Mouse (Mus musculus) heart, embryonic 13.5 days (tissue): ENCODE measurements around the gene Abca12. TPM values are rescaled to one million over a fixed set of nuclear protein-coding genes. Genes with fewer than 3 reads are reported as not detected.

Source experiments
- ATAC-seq: fragments of 200-750 bp; cut with Nextera tagmentation; 2 replicates; pipeline ENCODE4 v1.8.0; 2017; ENCODE audit warnings: moderate TSS enrichment; ENCODE audit not compliant: insufficient number of reproducible peaks, low FRiP score, low TSS enrichment; ENCODE audit errors: extremely low read depth
- H3K27ac ChIP-seq: fragments of 300-500 bp; sonication (generic); replicated peaks from 2 replicates; pipeline ENCODE4 v1.5.1; 2015; ENCODE audit warnings: moderate library complexity, mild to moderate bottlenecking, inconsistent platforms
- H3K27me3 ChIP-seq: fragments of 300-500 bp; sonication (generic); replicated peaks from 2 replicates; pipeline ENCODE4 v1.6.1; 2015; ENCODE audit warnings: mild to moderate bottlenecking, inconsistent platforms
- H3K36me3 ChIP-seq: fragments of 300-500 bp; sonication (generic); 2 replicates; pipeline ENCODE4 v1.6.1; 2015; ENCODE audit warnings: mild to moderate bottlenecking, inconsistent platforms
- H3K4me1 ChIP-seq: fragments of 300-500 bp; sonication (generic); 2 replicates; pipeline ENCODE4 v1.6.1; 2015; ENCODE audit warnings: inconsistent platforms
- H3K4me2 ChIP-seq: fragments of 300-500 bp; sonication (generic); 2 replicates; pipeline ENCODE4 v1.6.1; 2015; ENCODE audit warnings: inconsistent platforms, mild to moderate bottlenecking, moderate library complexity
- H3K4me3 ChIP-seq: fragments of 300-500 bp; sonication (generic); 2 replicates; pipeline ENCODE4 v1.5.1; 2015; ENCODE audit warnings: moderate library complexity, mild to moderate bottlenecking, inconsistent platforms
- H3K9ac ChIP-seq: fragments of 300-500 bp; sonication (generic); 2 replicates; pipeline ENCODE4 v1.6.1; 2015; ENCODE audit warnings: inconsistent platforms, mild to moderate bottlenecking, moderate library complexity
- H3K9me3 ChIP-seq: fragments of 300-500 bp; sonication (generic); 2 replicates; pipeline ENCODE4 v1.6.1; 2016; ENCODE audit warnings: inconsistent platforms
- WGBS: fragments of 180-500 bp; shearing (Covaris S2); methylation state at CpG from one replicate; pipeline ENCODE4 v1.1.7; 2015; ENCODE audit warnings: mixed read lengths; 5-methylcytosine and 5-hydroxymethylcytosine counted together
- polyA plus RNA-seq: library from polyadenylated mRNA; unstranded; fragments of >200 nt; fragmentation: Nextera tagmentation; extraction: Ambion mirVana; gene quantifications from 2 replicates; pipeline ENCODE4 v1.2.1, GENCODE M21; 2015

Abca12 gene
- 0.05 and 0.08 TPM in 2 replicates for polyA plus RNA-seq

DNA sequence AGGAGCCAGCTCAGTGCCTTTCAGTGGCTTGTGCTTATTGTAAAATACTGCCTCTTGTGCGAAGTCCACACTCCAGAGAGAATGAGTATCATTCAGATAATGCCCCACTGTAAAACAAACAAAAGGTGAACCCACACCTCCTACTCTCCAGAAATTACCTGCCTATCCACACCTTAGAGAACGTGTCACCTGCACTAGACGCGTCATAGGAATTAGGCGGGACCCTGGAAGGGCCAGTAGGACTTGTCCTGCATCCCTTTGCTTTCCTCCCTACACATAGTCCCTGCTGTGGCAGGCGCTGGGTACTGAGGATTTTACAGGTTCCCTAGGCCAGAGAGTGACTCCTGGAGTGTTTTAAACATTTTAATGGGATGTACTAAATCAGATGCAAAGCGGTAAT, at the start of gene Abca12:
TSS of gene Abca12 (minus strand) at position 101 of the 400 bp plus-strand sequence.
- Histone ChIP-seq H3K9ac (no peak within 1 kb of the TSS), H3K27me3 (no peaks in the 10 kb centered on the region), H3K4me3 (no peak within 1 kb of the TSS), H3K27ac (no peak within 1 kb of the TSS), H3K4me1 (no peaks in the 10 kb centered on the region), H3K4me2 (no peak within 1 kb of the TSS), H3K36me3 (no peaks in the 10 kb centered on the region), H3K9me3 (no peaks in the 10 kb centered on the region)
- WGBS: 82% methylated on average over 7 of the region's 7 CpGs
- no peak for ATAC-seq

DNA sequence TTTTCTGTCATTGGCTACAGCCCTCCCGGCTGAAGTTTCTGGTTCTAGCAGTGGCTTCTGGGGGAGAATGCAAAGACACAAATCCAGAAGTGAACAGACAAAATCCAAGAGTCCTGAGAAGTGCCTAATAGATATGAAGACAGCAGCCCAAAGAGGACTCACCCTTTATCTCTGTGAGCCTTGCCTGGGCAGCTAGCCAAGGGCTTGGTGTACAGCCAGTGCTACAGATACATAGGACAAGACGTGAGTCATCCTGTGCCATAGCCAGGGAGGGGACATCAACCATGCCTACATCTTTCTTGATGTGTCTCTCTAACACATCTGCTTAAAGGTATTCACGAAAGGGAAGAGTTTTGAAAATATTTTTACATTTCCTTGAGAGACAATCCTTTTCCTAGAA, 43.3 kb upstream of the Abca12 start:
- no peaks in the 10 kb centered on the region for H3K27me3 ChIP-seq
- ATAC-seq: no peak
- H3K27ac ChIP-seq: no peak overlapping the region
- no peaks in the 10 kb centered on the region for H3K9me3 ChIP-seq
- no peaks in the 10 kb centered on the region for H3K36me3 ChIP-seq
- no peak overlapping the region for H3K9ac ChIP-seq
- no peak overlapping the region for H3K4me3 ChIP-seq
- H3K4me2 ChIP-seq: no peak overlapping the region
- WGBS: 40% methylated on average over 3 of the region's 3 CpGs
- peaks cover 13% of the 10 kb centered on the region for H3K4me1 ChIP-seq

DNA sequence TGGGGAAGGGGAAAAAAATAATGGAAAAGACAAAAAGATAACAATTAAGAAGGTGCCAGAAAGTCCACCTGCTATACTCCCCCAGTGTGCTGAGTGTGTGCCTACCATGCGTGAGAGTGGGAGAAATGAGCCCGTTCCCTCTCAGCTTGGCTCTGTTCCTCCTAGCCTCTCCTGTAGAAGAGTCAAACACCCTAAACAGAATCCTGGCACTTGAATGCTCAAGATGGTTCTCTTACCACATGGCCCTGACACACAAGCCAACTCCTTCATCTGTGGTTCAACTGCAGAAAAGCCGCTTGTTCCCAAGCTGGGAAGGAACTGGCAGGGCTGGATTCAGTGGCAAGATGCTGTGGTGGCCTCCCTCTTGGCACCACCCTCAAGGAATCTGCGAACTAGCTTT, 32.7 kb upstream of the Abca12 start:
- Histone ChIP-seq H3K4me1 (no peaks in the 10 kb centered on the region), H3K27ac (no peak overlapping the region), H3K36me3 (no peaks in the 10 kb centered on the region), H3K4me3 (no peak overlapping the region), H3K9ac (no peak overlapping the region), H3K27me3 (no peaks in the 10 kb centered on the region), H3K9me3 (no peaks in the 10 kb centered on the region), H3K4me2 (no peak overlapping the region)
- ATAC-seq: no peak
- WGBS: 84% methylated on average over 4 of the region's 4 CpGs

DNA sequence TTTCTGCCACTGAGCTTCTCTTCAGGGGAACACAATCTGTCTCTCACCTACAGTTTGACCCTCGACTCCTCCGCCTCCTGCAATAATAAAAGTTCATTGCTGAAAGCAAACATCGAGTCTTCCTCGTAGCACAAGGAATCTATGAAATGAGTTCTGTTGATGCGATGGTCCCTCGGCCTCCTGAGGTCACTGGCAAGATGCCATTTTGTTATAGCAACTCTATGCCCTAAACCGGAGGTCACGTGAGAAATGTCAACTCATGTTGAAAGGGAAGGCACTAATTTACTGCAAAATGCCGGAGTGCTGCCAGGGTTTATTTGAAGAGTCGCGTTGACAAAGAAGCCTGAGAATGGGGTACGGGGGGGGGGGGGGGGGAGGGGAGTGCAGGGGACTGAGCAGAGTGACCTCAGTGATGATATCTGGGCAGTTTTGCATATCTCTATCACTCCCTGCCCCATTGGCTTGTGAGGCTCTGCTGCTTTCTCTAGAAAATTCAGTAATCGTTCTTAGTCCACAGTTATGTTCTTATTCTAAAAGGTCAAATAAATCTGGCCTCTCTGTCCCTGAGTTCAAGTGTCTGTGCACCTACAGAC, 7.1 kb upstream of the Abca12 start:
- Histone ChIP-seq H3K9me3 (no peaks in the 10 kb centered on the region), H3K4me3 (no peak overlapping the region), H3K9ac (no peak overlapping the region), H3K27me3 (no peaks in the 10 kb centered on the region), H3K36me3 (no peaks in the 10 kb centered on the region), H3K4me2 (no peak overlapping the region), H3K27ac (no peak overlapping the region), H3K4me1 (no peaks in the 10 kb centered on the region)
- WGBS: 67% methylated on average over 13 of the region's 13 CpGs
- ATAC-seq: no peak

DNA sequence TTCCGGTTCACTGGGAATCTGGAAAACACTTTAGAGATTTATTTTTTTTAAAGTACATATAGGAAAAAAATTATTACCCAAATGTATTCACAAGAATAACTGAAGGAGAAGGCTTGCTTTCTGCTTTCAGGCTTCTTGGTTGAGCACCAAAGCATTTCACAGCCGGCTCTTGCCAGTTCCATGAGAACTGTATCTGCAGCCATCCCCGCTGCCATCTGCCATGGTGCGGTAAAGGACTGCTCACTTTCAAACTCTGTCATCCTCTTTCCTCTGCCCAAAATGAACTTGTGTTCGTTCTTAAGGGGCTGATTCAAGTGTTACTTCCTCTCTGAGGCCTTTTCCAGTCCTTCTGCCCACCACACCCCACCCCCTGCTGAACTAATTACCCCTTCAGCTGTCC, 3.8 kb upstream of the Abca12 start:
- no peaks in the 10 kb centered on the region for H3K4me1 ChIP-seq
- no peak overlapping the region for H3K4me2 ChIP-seq
- no peak overlapping the region for H3K27ac ChIP-seq
- H3K9ac ChIP-seq: no peak overlapping the region
- WGBS: 85% methylated on average over 5 of the region's 5 CpGs
- H3K36me3 ChIP-seq: no peaks in the 10 kb centered on the region
- H3K4me3 ChIP-seq: no peak overlapping the region
- H3K27me3 ChIP-seq: no peaks in the 10 kb centered on the region
- no peak for ATAC-seq
- H3K9me3 ChIP-seq: no peaks in the 10 kb centered on the region

DNA sequence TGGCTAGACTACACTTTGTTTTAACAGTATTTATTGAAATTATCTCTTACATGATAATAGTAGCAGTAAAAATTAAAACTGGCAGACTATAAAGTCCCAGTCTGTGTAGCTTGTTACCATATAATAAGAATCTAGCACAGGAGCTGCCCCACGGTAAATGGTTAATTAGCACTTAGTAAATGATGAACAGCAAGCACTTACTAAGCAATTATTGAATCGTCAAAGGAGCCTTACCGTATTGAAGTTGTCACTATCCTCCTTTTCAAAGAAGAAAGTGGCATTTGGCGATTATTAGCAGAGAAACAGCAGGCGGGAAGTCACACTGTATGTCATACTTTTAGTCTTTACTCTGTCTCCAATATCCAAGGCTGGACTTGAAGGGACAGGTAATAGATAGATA, 3.2 kb upstream of the Abca12 start:
- Histone ChIP-seq H3K4me3 (no peak overlapping the region), H3K9me3 (no peaks in the 10 kb centered on the region), H3K9ac (no peak overlapping the region), H3K27me3 (no peaks in the 10 kb centered on the region), H3K36me3 (no peaks in the 10 kb centered on the region), H3K27ac (no peak overlapping the region), H3K4me1 (no peaks in the 10 kb centered on the region), H3K4me2 (no peak overlapping the region)
- WGBS: 86% methylated on average over 5 of the region's 5 CpGs
- ATAC-seq: no peak

DNA sequence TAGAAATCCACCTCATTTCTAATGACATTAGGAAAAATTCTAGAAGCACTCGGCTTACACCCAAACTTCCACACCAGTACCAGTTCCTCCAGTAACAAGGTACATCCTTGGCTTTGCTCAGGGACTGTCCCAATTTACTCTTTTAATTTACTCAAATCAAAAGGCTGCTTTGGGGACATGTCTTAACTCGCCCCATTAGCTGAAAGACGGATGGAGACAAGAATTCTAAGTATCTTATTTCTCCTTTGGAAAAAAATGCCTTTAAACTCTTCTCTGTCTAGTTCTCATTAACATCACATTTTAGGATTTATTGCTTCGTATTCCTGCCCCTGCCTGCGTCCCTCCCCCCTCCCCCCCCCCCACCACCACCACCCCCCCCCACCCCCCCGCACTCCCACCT, 626 bp downstream of the Abca12 start:
- Histone ChIP-seq H3K27me3 (no peaks in the 10 kb centered on the region), H3K36me3 (no peaks in the 10 kb centered on the region), H3K9me3 (no peaks in the 10 kb centered on the region), H3K4me1 (no peaks in the 10 kb centered on the region), H3K4me3 (no peak overlapping the region), H3K4me2 (no peak overlapping the region), H3K27ac (no peak overlapping the region), H3K9ac (no peak overlapping the region)
- no peak for ATAC-seq
- WGBS: 74% methylated on average over 5 of the region's 6 CpGs

DNA sequence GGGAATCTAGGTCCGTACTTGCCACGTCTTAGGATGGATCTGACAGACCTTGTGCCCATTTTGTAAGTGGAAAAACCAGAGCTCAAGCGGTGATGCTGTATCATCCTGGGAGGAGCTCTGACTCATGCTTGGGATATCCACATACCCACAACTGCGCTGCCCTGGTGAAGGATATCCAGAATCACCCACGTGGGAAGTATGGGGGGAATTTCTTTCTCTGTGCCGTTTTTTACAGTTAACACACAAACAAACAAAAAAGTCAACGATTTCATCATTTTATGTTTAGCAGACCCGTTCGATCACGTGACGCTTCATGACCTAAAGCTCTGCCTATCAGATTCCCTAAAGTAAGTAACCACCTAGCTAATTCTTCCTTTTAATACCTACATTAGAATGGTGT, 1.6 kb downstream of the Abca12 start:
- H3K27ac ChIP-seq: no peak overlapping the region
- H3K9ac ChIP-seq: no peak overlapping the region
- WGBS: 80% methylated on average over 11 of the region's 11 CpGs
- no peaks in the 10 kb centered on the region for H3K27me3 ChIP-seq
- H3K4me1 ChIP-seq: no peaks in the 10 kb centered on the region
- H3K36me3 ChIP-seq: no peaks in the 10 kb centered on the region
- no peak for ATAC-seq
- H3K4me3 ChIP-seq: no peak overlapping the region
- H3K9me3 ChIP-seq: no peaks in the 10 kb centered on the region
- H3K4me2 ChIP-seq: no peak overlapping the region

DNA sequence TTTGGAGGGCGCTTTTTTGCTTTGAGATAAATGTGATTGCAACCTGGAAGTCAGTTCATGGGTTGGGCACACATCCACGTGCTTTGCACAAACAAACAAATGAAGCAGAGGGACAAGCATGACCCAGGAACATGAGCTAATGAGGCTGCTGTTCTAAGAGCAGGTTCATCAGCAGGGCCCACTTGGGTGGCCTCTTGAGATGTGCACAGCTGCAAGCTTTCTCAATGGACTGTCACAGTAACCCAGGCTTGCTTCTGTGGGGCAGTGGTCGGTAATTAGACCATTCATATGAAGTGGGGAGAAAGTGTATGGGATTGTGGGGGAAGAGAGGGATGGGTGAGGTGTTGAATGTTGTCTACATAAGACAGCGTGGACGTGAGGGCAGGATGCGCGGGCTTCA, 7.0 kb downstream of the Abca12 start:
- H3K36me3 ChIP-seq: no peaks in the 10 kb centered on the region
- no peaks in the 10 kb centered on the region for H3K9me3 ChIP-seq
- H3K9ac ChIP-seq: no peak overlapping the region
- H3K27ac ChIP-seq: no peak overlapping the region
- WGBS: 71% methylated on average over 7 of the region's 7 CpGs
- no peaks in the 10 kb centered on the region for H3K4me1 ChIP-seq
- H3K4me2 ChIP-seq: no peak overlapping the region
- no peaks in the 10 kb centered on the region for H3K27me3 ChIP-seq
- no peak overlapping the region for H3K4me3 ChIP-seq
- no peak for ATAC-seq

DNA sequence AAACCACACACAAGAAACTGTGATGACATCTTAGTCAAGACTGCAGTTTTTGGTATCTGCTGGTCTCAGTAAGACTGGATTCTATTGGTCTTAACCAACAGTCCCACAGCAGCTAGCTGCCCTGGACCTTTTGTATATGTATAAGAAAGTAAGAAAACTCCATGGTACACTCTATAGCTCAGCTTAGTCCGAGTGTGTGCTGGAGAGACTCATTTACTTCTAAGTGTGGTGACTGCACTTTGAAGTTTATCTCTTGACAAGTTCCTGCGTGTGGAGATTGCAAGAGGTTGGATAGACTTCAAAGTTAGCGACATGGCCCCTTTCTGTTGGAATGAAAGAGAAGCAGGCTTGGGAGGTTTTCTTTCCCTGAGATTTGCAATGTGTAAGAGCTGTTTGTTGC, 17.1 kb downstream of the Abca12 start:
- WGBS: 9% methylated on average over 3 of the region's 3 CpGs
- no peak for ATAC-seq

DNA sequence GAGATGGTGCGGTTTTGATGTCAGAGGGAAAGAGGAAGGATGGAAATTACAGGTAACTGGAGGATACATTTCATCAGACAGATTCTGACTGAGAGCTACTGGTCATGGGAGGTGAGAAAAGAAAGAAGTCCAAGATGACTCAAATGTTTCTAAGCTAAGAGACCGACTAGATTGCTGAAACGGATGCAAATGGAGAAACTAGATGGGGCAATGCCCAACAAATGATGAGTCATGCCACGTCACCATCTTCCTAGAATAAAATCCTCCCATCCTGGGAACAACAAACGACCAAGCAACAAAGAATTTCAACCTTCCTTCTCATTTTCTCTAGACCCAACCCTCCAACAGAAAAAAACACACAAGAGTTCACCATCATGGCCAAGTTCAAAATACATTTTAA, 18.6 kb downstream of the Abca12 start:
- H3K4me1 ChIP-seq: peaks cover 18% of the 10 kb centered on the region

More for the DNA sequence above, 17.1 kb downstream of the Abca12 start:
- no peaks in the 10 kb centered on the region for H3K9me3 ChIP-seq
- H3K4me1 ChIP-seq: peaks cover 18% of the 10 kb centered on the region
- no peaks in the 10 kb centered on the region for H3K36me3 ChIP-seq
- H3K4me2 ChIP-seq: no peak overlapping the region
- H3K27ac ChIP-seq: 0 out of 2 replicates have a peak overlapping the region, but pooled peaks have one; percentile 12
- no peaks in the 10 kb centered on the region for H3K27me3 ChIP-seq
- no peak overlapping the region for H3K9ac ChIP-seq
- H3K4me3 ChIP-seq: no peak overlapping the region

DNA sequence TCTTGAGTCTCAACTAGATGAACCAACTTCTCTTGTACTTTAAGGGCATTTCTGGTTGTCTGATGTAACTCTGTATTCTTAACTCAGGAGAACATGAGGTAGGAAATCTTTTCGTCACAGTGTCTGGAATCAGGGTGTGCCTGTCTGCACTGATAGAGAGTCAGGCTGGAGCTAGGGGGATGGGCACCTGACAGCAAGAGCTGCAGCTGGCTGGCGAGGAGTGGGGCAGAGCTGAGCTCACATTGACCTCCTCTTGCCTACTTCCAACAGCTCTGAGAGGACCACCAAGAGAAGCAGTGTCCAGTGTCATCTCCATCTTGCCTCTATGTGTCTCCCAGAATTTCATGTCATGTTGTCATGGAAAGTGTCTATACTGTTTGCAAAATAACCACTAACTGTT, 20.5 kb downstream of the Abca12 start:
- Histone ChIP-seq H3K4me1 (peaks cover 18% of the 10 kb centered on the region), H3K4me3 (no peak overlapping the region), H3K9me3 (no peaks in the 10 kb centered on the region), H3K27me3 (no peaks in the 10 kb centered on the region), H3K4me2 (no peak overlapping the region), H3K36me3 (no peaks in the 10 kb centered on the region), H3K27ac (no peak overlapping the region), H3K9ac (no peak overlapping the region)
- 3% methylated on average over 2 of the region's 2 CpGs for WGBS
- no peak for ATAC-seq

More for the DNA sequence above, 18.6 kb downstream of the Abca12 start:
- Histone ChIP-seq H3K9me3 (no peaks in the 10 kb centered on the region), H3K36me3 (no peaks in the 10 kb centered on the region), H3K27me3 (no peaks in the 10 kb centered on the region), H3K9ac (no peak overlapping the region), H3K27ac (no peak overlapping the region), H3K4me2 (no peak overlapping the region), H3K4me3 (no peak overlapping the region)
- ATAC-seq: no peak
- WGBS: 83% methylated on average over 5 of the region's 5 CpGs
